Mouse (Mus musculus): Measurements from ENCODE around the gene Tomm7. TPM values are rescaled to one million over a fixed set of nuclear protein-coding genes. Genes with fewer than 3 reads are reported as not detected.

The Tomm7 gene
- 47.4 TPM for total RNA-seq (2023)

GRCm38 (mm10) chr5:23843674-23844530, at the start of gene Tomm7:
TSS of gene Tomm7 (minus strand) at chr5:23844161.

Other genes with a start within 250 kb of the Tomm7 start
- gene Srpk2, start 159.5 kb downstream of the Tomm7 start, total RNA-seq (2023) = 141 TPM
- 21.3 TPM for gene Pus7, start 60.5 kb downstream of the Tomm7 start, total RNA-seq (2023)
- 24.1 TPM for gene Rint1, start 56.5 kb downstream of the Tomm7 start, total RNA-seq (2023)
- gene Fam126a, start 186.5 kb upstream of the Tomm7 start, total RNA-seq (2023) = 16.1 TPM